Mouse (Mus musculus) neural tube, embryonic 12.5 days (tissue): Measurements from ENCODE around the gene Nkx1-1. TPM values are rescaled to one million over a fixed set of nuclear protein-coding genes. Genes with fewer than 3 reads are reported as not detected.

Experiments used
- ATAC-seq: fragments of 200-750 bp; cut with Nextera tagmentation; 2 replicates; pipeline ENCODE4 v1.8.0; 2017; ENCODE audit warnings: low read depth, mild to moderate bottlenecking, moderate TSS enrichment, moderate library complexity; ENCODE audit not compliant: low FRiP score
- H3K27ac ChIP-seq: fragments of 300-500 bp; sonication (generic); 2 replicates; pipeline ENCODE4 v1.5.1; 2016
- H3K27me3 ChIP-seq: fragments of 300-500 bp; sonication (generic); replicated peaks from 2 replicates; pipeline ENCODE4 v1.6.1; 2016; ENCODE audit warnings: mild to moderate bottlenecking
- H3K36me3 ChIP-seq: fragments of 300-500 bp; sonication (generic); 2 replicates; pipeline ENCODE4 v1.6.1; 2016; ENCODE audit warnings: mild to moderate bottlenecking
- H3K4me1 ChIP-seq: fragments of 300-500 bp; sonication (generic); 2 replicates; pipeline ENCODE4 v1.6.1; 2016
- H3K4me2 ChIP-seq: fragments of 300-500 bp; sonication (generic); replicated peaks from 2 replicates; pipeline ENCODE4 v1.6.1; 2016; ENCODE audit warnings: mild to moderate bottlenecking
- H3K4me3 ChIP-seq: fragments of 300-500 bp; sonication (generic); 2 replicates; pipeline ENCODE4 v1.5.1; 2016
- H3K9ac ChIP-seq: fragments of 300-500 bp; sonication (generic); 2 replicates; pipeline ENCODE4 v1.6.1; 2016; ENCODE audit warnings: mild to moderate bottlenecking
- H3K9me3 ChIP-seq: fragments of 300-500 bp; sonication (generic); 2 replicates; pipeline ENCODE4 v1.6.1; 2016; ENCODE audit warnings: mild to moderate bottlenecking
- WGBS: fragments of 180-500 bp; shearing (Covaris S2); methylation state at CpG from one replicate; pipeline ENCODE4 v1.1.7; 2016; 5-methylcytosine and 5-hydroxymethylcytosine counted together
- polyA plus RNA-seq: library from polyadenylated mRNA; unstranded; fragments of >200 nt; fragmentation: Nextera tagmentation; extraction: Ambion mirVana; gene quantifications from 2 replicates; pipeline ENCODE4 v1.2.1, GENCODE M21; 2016

Gene Nkx1-1
- polyA plus RNA-seq, 1 experiment from 2014 or later = 2.8 TPM

DNA sequence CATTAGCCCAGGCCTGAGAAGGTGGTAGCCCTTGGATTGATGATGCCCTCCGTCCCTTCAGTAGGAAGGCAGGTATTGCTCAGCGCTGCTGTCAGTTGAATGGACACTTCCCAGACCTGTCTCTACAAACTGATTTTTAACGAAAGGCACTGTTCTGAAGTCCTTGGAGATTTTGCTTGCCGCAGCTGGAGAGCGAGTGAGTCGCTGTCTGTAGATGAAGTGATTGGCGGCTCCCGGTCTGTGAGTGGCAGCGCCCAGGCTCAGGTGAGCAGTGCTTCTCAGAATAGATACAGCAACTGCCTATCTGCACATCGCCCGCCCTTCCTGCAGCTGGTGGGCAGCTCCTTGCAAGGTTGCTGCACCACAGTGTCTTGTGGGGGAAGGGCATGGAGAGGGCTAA is 38.1 kb downstream of the Nkx1-1 start:
- 89% methylated on average over 11 of the region's 11 CpGs for WGBS
- H3K27ac ChIP-seq = no peak overlapping the region
- H3K9ac ChIP-seq = no peak overlapping the region
- no peaks in the 10 kb centered on the region for H3K27me3 ChIP-seq
- ATAC-seq = no peak
- H3K4me1 ChIP-seq = peaks cover 4% of the 10 kb centered on the region; the same call in 1 of the 2 replicates
- no peaks in the 10 kb centered on the region for H3K9me3 ChIP-seq
- no peak overlapping the region for H3K4me2 ChIP-seq
- H3K4me3 ChIP-seq = no peak overlapping the region
- H3K36me3 ChIP-seq = peaks cover 12% of the 10 kb centered on the region; the same call in 1 of the 2 replicates

DNA sequence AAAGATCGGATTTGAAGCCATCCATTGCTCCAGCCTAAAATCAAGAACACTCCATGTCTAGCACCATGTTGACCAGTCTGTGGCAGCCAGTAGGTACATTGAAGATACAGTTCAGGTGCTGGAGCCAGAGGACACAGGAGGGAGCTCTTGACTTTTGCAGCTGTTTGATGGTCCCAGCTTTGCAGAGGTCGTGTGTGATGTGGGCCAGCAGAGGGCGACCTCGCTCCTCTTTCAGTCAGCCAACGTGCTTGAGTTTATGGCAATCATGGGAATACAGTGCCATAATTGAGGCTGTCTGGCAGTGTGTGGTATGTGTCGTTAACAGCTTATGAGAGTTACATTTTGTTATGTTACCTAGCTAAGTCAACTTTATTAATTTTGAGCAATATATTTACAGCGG is 40.0 kb downstream of the Nkx1-1 start:
- peak; percentile 58; the same call in 1 of the 2 replicates for ATAC-seq
- 19% methylated on average over 7 of the region's 7 CpGs for WGBS
- Histone ChIP-seq H3K27me3 (no peaks in the 10 kb centered on the region), H3K4me2 (no peak overlapping the region), H3K9ac (no peak overlapping the region), H3K4me3 (no peak overlapping the region), H3K27ac (no peak overlapping the region), H3K9me3 (no peaks in the 10 kb centered on the region), H3K4me1 (peaks cover 4% of the 10 kb centered on the region; the same call in 1 of the 2 replicates), H3K36me3 (peaks cover 16% of the 10 kb centered on the region; the same call in 1 of the 2 replicates)

- WGBS = 84% methylated on average over 11 of the region's 11 CpGs
- ATAC-seq = no peak
- H3K27ac ChIP-seq = no peak overlapping the region
- no peak overlapping the region for H3K4me3 ChIP-seq
- no peak overlapping the region for H3K9ac ChIP-seq
- no peak overlapping the region for H3K4me2 ChIP-seq
- H3K9me3 ChIP-seq = no peaks in the 10 kb centered on the region
- no peaks in the 10 kb centered on the region for H3K27me3 ChIP-seq
- no peaks in the 10 kb centered on the region for H3K4me1 ChIP-seq
- peaks cover 24% of the 10 kb centered on the region for H3K36me3 ChIP-seq
These were observed 46.2 kb downstream of the Nkx1-1 start for GRCm38 (mm10) chr5:33387550-33387949.

Other genes with a start within 250 kb of the Nkx1-1 start
- 1.7 and 2.1 TPM in 2 replicates for gene Spon2, start 215.5 kb downstream of the Nkx1-1 start, polyA plus RNA-seq
- 569 and 584 TPM in 2 replicates for gene Ctbp1, start 159.0 kb downstream of the Nkx1-1 start, polyA plus RNA-seq
- 124 and 125 TPM in 2 replicates for gene Maea, start 98.5 kb downstream of the Nkx1-1 start, polyA plus RNA-seq
- gene Uvssa, start 55.4 kb downstream of the Nkx1-1 start, polyA plus RNA-seq = 8.5 and 8.7 TPM in 2 replicates
- 46.4 and 49.3 TPM in 2 replicates for gene Fam53a, start 195.7 kb upstream of the Nkx1-1 start, polyA plus RNA-seq
- gene Gm9903, start 195.9 kb upstream of the Nkx1-1 start, polyA plus RNA-seq = 0.49 and 0.61 TPM in 2 replicates
- 183 and 184 TPM in 2 replicates for gene Slbp, start 218.6 kb upstream of the Nkx1-1 start, polyA plus RNA-seq
- 150 and 160 TPM in 2 replicates for gene Tacc3, start 224.2 kb upstream of the Nkx1-1 start, polyA plus RNA-seq
- 30.3 and 31.5 TPM in 2 replicates for gene Tmem129, start 224.4 kb upstream of the Nkx1-1 start, polyA plus RNA-seq